Mouse (Mus musculus) megakaryocyte, adult 5-6 weeks (primary cell): ENCODE measurements around the gene Hils1. TPM values are rescaled to one million over a fixed set of nuclear protein-coding genes. Genes with fewer than 3 reads are reported as not detected.
"Not testable (repeated sequence)": the region's sequence is repeated elsewhere in the genome, so short reads cannot be mapped to it uniquely, and the experiment has no call there.

Source experiments
- ATAC-seq: 2 replicates; pipeline ENCODE4 v1.8.0; 2016; ENCODE audit warnings: mild to moderate bottlenecking, inconsistent platforms; ENCODE audit not compliant: poor library complexity, severe bottlenecking
- total RNA-seq, 2 experiments: library from RNA; stranded (forward) in 1 of 2; stranded (reverse) in 1 of 2; fragments of 153-499, 151-499 nt in 1 of 2; fragments of 221-1000, 200-1000 nt in 1 of 2; gene quantifications; 2 replicates each; pipeline versions ENCODE4 v1.2.3 to v1.2.4; 2015 to 2017

Gene Hils1
- total RNA-seq, 2 experiments from 2014 or later = not detected

DNA sequence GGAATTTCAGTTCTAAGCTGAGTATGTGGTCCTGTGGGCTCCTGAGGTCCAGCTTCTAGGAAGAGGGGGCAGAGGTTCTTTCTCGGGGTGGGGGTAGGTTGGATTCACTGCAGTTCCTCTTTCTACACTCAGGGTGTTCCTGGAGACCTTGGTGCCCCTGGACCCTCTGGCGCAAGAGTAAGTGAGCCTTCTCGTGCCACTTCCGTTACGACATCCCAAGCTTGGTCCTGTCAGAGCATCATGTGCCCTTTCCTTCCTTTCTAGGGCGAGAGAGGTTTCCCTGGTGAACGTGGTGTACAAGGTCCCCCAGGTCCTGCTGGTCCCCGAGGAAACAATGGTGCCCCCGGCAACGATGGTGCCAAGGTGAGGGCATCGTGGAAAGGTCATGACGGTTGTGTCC, 22.2 kb upstream of the Hils1 start:
- peak; percentile 91 for ATAC-seq

DNA sequence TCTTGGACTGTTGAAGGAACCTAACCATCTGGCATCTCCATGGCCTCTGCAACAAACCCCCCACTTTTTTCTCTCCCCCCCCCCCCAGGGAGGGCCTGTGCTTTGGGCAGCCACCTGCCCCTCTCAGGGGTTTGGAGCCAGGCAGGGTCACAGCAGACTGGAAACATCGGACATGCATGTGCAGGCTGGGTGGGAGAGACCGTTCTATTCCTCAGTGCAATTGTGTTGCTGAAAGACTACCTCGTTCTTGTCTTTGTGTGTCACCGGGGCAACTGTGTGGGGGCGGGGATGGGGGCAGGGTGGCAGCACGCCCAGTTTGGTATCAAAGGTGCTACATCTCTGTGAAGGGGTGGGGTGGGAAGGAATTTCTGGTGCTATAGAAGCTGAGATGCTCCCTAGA, 15.2 kb upstream of the Hils1 start:
- ATAC-seq = no peak

GRCm38 (mm10) chr11:94955103-94955502, 12.3 kb upstream of the Hils1 start:
- ATAC-seq = no peak

DNA sequence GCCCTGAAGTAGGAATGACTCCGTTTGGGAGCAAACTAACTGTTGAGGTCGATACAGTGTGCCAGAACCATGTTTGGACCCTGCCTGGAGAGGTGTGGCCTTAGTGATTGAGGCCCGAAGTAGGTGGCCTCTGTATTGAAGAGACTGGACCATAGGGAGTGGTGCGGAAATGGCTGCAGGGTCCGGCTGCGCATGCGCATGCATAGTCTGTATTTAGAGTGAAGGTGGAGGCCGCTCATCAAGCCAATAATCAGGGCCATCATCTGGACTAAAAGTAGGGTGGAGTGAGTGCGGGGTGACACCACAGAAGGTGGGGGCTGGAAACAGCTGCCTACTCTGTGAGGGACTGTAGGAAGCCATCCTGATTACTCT, 9.7 kb upstream of the Hils1 start:
- ATAC-seq = no peak

GRCm38 (mm10) chr11:94958065-94958858, 9.1 kb upstream of the Hils1 start:
- ATAC-seq = peak; percentile 60

DNA sequence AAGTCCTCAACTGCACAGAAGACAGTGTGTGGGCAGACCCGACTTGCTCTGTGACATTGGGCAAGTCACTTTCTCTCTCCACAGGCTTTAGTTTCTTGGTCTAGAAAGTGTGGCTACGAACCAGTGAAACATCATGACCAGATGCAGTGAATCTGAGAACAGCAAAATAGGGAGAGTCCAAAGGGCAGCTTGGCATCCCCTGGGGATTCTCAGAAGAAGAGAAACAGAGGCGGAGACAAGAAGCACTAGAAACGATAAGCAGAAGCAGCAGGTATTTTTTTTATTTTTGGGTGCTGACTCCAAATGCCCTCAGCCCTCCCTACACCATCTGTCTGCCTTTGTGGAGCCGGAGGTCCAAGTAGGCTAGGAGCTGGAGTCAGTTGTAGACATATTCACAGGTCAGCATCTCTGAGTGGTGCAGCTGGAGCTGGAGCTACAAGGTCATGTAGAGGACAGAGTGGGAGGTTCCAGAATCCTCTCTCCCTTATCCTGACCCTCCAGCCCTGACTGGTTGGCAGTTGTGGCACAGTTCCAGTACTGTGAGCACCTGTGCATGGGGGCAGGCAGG, 4.8 kb upstream of the Hils1 start:
- ATAC-seq = no peak

DNA sequence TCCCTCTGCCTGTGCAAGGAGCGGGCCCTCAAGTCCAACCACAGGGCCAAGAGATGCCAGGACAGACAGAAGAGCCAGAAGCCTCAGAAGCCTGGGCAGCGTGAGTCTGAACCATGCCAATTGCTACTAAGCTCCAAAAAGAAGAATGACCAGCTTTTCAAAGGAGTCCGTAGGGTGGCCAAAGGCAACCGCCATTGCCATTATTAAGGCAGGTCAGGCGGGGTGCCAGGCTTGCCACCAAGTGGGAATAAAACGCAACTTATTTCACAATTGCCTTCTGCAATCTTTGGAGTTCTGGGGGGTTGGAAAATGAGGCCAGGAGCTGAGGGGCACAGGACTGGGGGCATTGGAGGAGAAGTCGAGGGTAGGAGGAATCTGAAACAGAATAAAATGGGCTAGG, 794 bp downstream of the Hils1 start:
- no peak for ATAC-seq

DNA sequence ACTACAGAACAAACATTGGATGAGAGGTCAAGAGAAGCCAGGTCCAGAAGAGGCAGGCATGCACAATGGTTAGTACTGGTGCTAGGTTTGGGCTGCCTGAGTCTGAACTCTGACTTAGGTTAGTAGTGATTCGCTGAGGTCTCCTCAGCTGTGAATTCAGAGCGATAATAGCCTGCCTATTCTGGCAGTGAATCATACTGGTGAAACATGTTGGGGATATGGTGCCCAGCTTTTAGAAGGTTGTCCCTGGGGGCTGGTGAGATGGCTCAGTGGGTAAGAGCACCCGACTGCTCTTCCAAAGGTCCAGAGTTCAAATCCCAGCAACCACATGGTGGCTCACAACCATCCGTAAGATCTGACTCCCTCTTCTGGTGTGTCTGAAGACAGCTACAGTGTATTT, 2.3 kb downstream of the Hils1 start:
- not testable (repeated sequence) for ATAC-seq

DNA sequence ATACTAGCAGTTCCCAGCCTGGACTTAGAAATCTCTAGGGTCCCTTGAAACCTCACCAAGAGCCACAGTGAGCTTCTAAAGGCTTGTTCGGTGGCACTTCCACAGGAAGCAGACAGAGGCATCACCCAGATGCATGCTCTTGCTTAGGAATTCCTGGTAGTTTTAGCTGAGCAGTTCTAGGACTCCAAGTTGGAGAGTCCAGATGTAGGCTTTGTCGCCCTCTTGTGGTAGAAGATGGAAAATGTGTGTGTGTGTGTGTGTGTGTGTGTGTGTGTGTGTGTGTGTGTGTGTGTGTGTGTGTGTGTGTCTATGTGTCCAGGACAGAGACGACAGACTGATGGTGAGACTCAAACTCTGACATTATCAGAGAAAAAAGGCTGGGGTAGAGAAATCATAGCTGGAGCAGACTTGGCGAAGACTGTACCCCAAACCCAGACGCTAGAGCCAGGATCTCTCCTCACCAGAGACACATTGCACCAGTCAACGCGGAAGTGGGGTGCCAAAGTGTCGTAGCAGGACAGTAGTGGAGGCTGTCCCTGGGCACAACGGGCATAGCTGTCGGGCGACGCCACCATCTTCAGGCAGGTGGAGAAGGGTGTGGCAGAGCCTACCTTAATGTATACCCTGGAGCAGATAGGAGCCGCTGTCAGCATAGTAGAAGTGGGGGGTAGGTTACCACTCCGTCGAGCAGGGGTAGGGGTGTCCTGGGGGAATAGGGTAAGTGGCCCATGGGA, 3.0 kb downstream of the Hils1 start:
- ATAC-seq = peak; percentile 70

GRCm38 (mm10) chr11:94971895-94972615, 4.7 kb downstream of the Hils1 start:
- no peak for ATAC-seq

DNA sequence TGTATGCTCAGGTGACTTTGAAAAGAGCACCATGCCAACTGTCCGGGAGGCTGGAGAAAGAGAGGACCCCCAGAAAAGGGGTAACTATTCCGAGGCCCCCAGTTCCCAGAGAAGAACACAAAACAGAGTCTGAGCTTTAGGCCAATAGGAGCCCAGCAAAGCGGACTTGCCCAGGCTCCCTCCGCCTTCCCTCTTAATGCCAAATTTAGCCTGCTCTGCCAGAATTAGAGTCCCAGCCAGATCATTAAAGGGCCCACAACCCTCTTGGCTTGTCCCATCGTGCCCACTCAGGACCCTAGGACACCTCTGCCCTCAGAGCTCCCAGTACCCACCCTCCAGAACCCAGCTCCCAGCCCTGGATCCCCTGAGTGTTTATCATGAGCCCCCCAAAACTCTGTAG, 5.5 kb downstream of the Hils1 start:
- ATAC-seq = no peak

DNA sequence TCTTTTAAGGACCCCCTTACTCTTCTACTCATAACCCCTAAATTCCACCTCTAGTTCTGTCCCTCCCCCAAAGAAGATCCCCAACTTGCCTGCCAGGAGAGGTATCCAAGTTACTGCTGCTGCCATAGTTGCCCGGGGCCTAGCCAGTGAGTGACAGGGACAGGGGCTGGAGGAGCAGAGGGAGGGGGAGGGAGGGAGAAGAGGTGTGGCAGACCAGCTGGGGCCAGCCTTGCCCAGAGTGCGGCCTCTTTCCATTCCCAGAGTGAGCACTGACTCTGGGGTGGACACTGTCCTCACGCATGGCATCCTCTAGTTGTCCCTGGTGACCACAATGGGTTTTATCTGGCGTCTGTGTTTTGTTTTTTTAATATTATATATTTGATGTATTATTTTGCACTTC, 5.9 kb downstream of the Hils1 start:
- ATAC-seq = no peak

- no peak for ATAC-seq
These were observed 7.6 kb downstream of the Hils1 start for GRCm38 (mm10) chr11:94974951-94975350.

- ATAC-seq = no peak
These were observed 8.8 kb downstream of the Hils1 start, which contains the start of gene Sgca for GRCm38 (mm10) chr11:94976199-94976598. Gene Sgca (minus strand): TSS chr11:94976327.

DNA sequence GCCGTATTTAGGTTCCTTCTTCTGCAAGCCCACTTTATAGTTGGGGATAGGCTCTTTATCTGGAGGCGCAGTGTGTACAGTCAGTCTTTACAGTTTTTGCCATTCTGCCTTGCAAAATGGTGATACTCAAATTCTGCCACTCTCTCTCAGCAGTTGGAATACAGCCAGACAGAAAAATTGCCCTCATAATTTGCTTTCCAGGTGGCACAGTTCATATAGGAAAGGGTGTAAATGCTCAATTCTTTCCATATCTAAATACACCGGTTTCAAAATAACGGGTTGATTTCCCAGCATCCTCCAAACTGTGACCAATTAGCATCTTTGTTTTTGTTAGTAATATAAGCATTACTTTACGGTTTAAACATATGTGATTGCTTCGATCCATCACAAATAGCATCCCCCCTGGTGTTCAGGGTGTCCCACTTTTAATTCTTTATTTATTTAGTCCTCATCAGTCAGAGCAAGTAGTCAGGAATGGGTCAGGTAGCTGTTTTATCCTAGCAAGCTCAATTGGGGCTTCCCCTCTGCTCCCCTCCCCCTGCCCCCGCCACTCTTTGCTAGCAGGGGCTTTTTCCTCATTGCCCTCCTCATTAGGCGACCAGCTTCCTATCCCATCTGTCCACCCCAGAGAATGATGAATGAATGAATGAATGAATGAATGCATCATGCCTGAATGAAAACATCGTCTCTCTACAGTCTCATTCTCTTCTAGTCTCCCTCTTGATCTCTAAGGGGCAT, 11.0 kb downstream of the Hils1 start:
- no peak for ATAC-seq

DNA sequence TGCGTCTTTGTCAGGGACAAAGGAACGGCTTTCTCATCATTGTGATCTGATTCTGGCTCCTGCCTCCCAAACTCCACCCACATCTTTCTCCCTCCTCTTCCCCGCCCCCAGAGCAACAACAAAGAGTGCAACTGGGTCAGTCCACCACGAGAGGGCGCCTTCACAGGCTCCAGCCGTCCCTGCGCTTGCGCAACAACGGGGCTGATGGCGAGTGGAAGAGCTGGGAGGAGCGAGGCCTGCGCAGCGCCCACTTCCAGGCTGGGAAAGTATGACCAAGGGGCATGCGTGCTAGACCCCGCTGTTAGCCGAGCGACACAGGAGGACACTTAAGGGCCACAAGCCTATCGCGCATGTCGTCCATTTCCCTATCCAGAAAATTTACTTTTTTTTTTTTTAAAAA, 11.6 kb downstream of the Hils1 start:
- peak; percentile 100 for ATAC-seq

- no peak for ATAC-seq
These were observed 12.2 kb downstream of the Hils1 start for GRCm38 (mm10) chr11:94979462-94980179.

DNA sequence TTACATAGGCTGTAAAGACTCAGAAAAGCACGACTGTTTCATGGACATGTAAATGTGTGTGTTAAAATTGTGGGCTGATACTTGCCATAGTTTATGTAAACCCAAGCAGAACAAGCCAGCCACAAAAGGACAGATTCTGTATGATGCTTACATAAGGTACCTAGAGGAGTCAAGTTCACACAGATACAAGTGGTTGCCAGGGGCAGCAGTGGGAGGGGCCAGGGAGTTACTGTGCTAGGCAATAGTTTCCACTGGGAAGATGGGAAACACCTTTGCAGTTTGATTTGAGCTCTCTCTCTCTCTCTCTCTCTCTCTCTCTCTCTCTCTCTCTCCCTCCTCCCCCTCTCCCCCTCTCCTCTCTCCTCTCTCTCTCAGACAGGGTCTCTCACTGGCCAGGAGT, 17.7 kb downstream of the Hils1 start:
- no peak for ATAC-seq

- no peak for ATAC-seq
These were observed 18.4 kb downstream of the Hils1 start for GRCm38 (mm10) chr11:94985822-94986221.

- ATAC-seq = no peak
These were observed 19.0 kb downstream of the Hils1 start for GRCm38 (mm10) chr11:94986435-94986834.
